Mouse (Mus musculus) cortical plate, adult 2 months (tissue): ENCODE measurements around the gene Ncam1.

Experiments
- CTCF ChIP-seq: fragments of 200-500 bp; IDR thresholded peaks from 2 replicates; pipeline ENCODE4 v1.5.1; 2011; ENCODE audit warnings: mild to moderate bottlenecking, control low read depth, low read length; ENCODE audit not compliant: insufficient read depth; ENCODE audit errors: extremely low read depth
- POLR2A ChIP-seq: fragments of 200-500 bp; IDR thresholded peaks from 2 replicates; pipeline ENCODE4 v1.6.1; 2011; ENCODE audit warnings: mild to moderate bottlenecking, low read length, control low read depth; ENCODE audit not compliant: insufficient read depth; ENCODE audit errors: extremely low read depth

- no peak for TF ChIP-seq POLR2A
- no peak for TF ChIP-seq CTCF
Measured at GRCm38 (mm10) chr9:49605351-49605750, 193.4 kb downstream of the Ncam1 start.
